Mouse (Mus musculus) lung, adult 2 months (tissue): Measurements from ENCODE around the gene Fam131c.

Experiments used
- CTCF ChIP-seq: fragments of 200-500 bp; IDR thresholded peaks from 2 replicates; pipeline ENCODE4 v1.5.1; 2011; ENCODE audit warnings: mild to moderate bottlenecking, low read length, control low read depth; ENCODE audit not compliant: insufficient read depth
- POLR2A ChIP-seq: fragments of 200-500 bp; IDR thresholded peaks from 2 replicates; pipeline ENCODE4 v1.6.1; 2011; ENCODE audit warnings: low read depth, mild to moderate bottlenecking, control low read depth, low read length, borderline replicate concordance; ENCODE audit errors: extremely low read depth

DNA sequence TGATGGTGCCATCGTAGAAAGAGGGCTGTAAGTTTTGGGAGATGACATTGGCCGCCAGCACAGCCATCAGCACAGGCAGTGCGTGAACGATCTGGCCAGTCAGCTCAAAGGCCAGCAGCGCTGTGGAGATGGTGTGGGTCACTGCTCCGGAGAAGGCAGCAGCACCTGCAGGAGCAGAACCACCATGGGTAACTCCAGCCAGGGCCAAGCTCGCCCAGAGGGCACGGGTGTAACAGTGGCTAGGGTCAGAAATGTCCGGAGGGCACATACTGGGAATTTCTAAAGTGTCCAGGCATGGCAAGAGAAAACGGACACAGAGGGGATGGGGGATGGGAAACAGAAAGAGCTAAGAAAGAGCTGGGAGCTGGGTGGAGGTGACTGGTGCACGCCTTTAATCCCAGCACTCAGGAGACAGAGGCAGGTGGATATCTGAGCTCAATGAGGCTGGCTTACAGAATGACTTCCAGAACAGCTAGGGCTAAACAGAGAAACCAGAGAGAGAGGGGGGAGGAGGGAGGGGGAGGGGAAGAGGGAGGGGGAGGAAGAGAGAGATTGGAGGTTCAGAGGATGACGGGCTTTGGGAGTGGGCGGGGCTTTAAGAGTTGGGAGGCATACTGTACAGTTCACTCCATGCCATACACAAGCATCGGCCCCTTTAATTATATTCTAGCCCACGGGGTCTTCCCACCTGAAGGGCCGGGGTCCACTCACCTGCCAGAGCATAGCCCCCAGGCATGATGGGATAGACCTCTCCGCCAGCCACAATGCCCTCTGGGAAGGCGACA is 21.5 kb downstream of the Fam131c start:
- no peak for TF ChIP-seq CTCF
- TF ChIP-seq POLR2A: no peak
